Mouse (Mus musculus) midbrain, embryonic 14.5 days (tissue): ENCODE data around the gene A930009A15Rik. TPM values are rescaled to one million over a fixed set of nuclear protein-coding genes. Genes with fewer than 3 reads are reported as not detected.
A peak's percentile ranks its signal among the peaks of the same experiment; 100 is the strongest.

Experiments
- ATAC-seq: fragments of 200-750 bp; cut with Nextera tagmentation; 2 replicates; pipeline ENCODE4 v1.8.0; 2017; ENCODE audit warnings: moderate number of reproducible peaks, moderate library complexity; ENCODE audit not compliant: low FRiP score, low TSS enrichment
- DNase-seq: peaks from one replicate; pipeline ENCODE4 v3.0.0-alpha.2; 2015
- H3K27ac ChIP-seq: fragments of 300-500 bp; sonication (generic); replicated peaks from 2 replicates; pipeline ENCODE4 v1.5.1; 2014; ENCODE audit warnings: mild to moderate bottlenecking, low read depth, low read length, moderate library complexity
- H3K27me3 ChIP-seq: fragments of 300-500 bp; sonication (generic); 2 replicates; pipeline ENCODE4 v1.6.1; 2014; ENCODE audit warnings: low read length, control low read depth, mixed read lengths; ENCODE audit not compliant: control insufficient read depth, insufficient read depth
- H3K36me3 ChIP-seq: fragments of 300-500 bp; sonication (generic); 2 replicates; pipeline ENCODE4 v1.6.1; 2014; ENCODE audit warnings: low read length, control low read depth; ENCODE audit not compliant: control insufficient read depth, insufficient read depth
- H3K4me1 ChIP-seq: fragments of 300-500 bp; sonication (generic); 2 replicates; pipeline ENCODE4 v1.6.1; 2014; ENCODE audit warnings: mild to moderate bottlenecking, antibody characterized with exemption, low read length, control low read depth; ENCODE audit not compliant: control insufficient read depth, insufficient read depth
- H3K4me2 ChIP-seq: fragments of 300-500 bp; sonication (generic); 2 replicates; pipeline ENCODE4 v1.6.1; 2014; ENCODE audit warnings: mild to moderate bottlenecking, low read length, moderate library complexity
- H3K4me3 ChIP-seq: fragments of 300-500 bp; sonication (generic); replicated peaks from 2 replicates; pipeline ENCODE4 v1.5.1; 2014; ENCODE audit warnings: low read depth, low read length
- H3K9ac ChIP-seq: fragments of 300-500 bp; sonication (generic); replicated peaks from 2 replicates; pipeline ENCODE4 v1.6.1; 2014; ENCODE audit warnings: mild to moderate bottlenecking, low read length, moderate library complexity
- H3K9me3 ChIP-seq: fragments of 300-500 bp; sonication (generic); 2 replicates; pipeline ENCODE4 v1.6.1; 2016; ENCODE audit warnings: low read length, control low read depth, mixed read lengths; ENCODE audit not compliant: control insufficient read depth
- WGBS: fragments of 180-500 bp; shearing (Covaris S2); extraction: QIAGEN DNeasy Blood & Tissue Kit; methylation state at CpG from one replicate; pipeline ENCODE4 v1.1.7; 2014; 5-methylcytosine and 5-hydroxymethylcytosine counted together
- polyA plus RNA-seq: library from polyadenylated mRNA; unstranded; fragments of >200 nt; fragmentation: Nextera tagmentation; extraction: Ambion mirVana; gene quantifications from 2 replicates; pipeline ENCODE4 v1.2.1, GENCODE M21; 2014

The A930009A15Rik gene
- 0.36 and 0.66 TPM in 2 replicates for polyA plus RNA-seq

DNA sequence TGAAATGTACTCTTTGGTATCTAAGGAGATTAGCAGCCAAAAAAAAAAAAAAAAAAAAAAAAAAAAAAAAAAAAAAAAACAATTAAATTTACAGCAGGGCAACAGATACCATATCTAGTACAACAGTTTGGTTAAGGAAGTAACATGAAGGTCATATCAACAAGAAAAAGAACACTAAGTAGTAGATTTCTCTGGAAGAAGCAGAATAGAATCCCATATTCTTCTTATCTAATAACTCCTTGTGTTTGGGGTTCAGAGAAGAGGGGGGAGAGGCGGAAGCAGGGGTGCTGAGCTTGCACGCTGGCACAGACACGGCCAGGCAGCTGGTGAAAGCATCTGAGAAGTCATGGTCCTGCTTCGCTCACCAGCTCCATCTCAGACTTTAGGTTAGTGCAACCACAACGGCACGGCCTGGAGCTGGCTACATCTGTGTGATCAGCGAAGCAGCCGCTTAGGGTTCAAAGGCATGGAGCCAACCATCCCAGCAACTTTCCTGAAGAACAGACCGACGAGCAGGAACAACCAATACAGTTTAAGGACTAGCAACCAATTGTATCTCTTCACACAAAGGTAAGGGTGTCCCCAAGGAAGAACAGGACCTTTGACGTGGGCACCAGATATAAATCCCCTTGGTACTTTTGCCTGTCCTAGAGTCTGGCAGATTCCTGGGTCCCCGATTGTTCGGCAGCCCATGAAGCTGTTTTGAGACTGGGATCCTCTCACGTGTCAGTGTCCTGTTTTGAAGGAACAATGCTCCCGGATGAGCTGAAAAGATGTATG is at the start of gene A930009A15Rik:
TSS of gene A930009A15Rik (plus strand) at position 275 of the 780 bp plus-strand sequence.
- DNase-seq = no peak
- no peak within 1 kb of the TSS for H3K4me2 ChIP-seq
- no peak within 1 kb of the TSS for H3K4me3 ChIP-seq

DNA sequence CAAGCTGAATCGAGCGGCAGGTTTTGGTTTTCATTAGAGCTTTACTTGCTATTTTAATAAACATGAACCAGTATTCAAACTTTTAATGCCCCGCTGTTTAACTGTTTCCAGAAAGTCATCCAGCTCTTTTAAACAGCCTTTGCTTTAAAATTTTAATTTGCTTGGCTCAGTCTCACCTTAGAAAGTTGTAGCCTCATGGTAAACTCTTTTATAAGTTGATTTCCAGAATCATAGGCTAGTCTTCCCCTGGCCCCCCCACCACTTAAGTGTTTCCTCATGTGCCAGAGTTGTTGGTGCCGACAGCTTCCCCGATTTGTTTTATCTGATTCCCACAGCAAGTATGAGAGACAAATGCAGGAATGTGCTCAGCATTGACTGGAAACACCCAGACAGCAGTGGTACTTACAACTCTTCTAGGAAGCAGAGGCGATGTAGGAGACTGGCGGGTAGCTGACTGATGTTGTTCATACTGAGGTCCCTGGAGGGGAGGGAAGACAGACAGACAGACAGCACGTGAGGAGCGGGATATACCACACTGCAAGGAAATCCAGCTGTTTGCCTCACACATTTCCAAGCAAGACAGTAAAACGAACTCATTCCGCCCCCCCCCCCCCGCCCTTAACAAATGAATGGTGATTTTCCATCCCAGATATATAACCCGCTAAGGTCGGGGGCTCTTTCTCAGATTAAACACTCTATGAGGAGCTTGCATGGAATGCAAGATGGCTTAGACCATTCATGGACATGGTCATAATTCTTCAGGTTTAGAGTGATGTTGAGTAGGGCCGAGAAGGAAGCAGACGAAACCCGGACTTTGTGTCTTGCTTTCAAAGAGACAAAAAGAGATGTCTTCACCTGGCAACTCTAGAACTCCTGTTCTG is 49.3 kb upstream of the A930009A15Rik start:
- H3K4me2 ChIP-seq = no peak overlapping the region

More for the DNA sequence above, at the start of gene A930009A15Rik:
- Histone ChIP-seq H3K9me3 (no peaks in the 10 kb centered on the region), H3K9ac (no peak within 1 kb of the TSS), H3K27me3 (no peaks in the 10 kb centered on the region; the same call in 1 of the 2 replicates), H3K36me3 (no peaks in the 10 kb centered on the region), H3K27ac (no peak within 1 kb of the TSS), H3K4me1 (peaks cover 6% of the 10 kb centered on the region)
- no peak; the same call in 1 of the 2 replicates for ATAC-seq
- 45% methylated on average over 15 of the region's 15 CpGs for WGBS

DNA sequence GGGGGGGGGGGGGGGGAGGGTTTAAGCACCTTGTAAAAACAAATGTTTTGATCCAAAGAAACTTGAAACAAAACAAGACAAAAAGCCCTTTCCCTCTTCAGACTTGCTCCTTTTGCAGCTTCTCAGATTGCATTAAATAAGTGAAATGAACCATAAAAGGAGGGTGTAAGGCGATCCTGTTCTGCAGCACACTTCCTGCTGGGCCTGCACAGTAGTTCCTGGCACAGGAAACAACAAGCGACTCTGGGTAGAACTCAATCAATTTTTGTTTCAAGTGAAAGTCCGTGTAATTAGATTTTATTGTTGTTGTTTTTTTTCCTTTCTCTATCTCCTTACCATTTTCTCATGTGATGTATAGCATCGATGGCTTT is 48.7 kb upstream of the A930009A15Rik start:
- no peak overlapping the region for H3K27ac ChIP-seq
- ATAC-seq = no peak
- H3K27me3 ChIP-seq = no peaks in the 10 kb centered on the region
- no peak for DNase-seq
- H3K4me2 ChIP-seq = no peak overlapping the region
- no peak overlapping the region for H3K4me3 ChIP-seq
- no peaks in the 10 kb centered on the region for H3K36me3 ChIP-seq
- no peak overlapping the region for H3K9ac ChIP-seq
- H3K4me1 ChIP-seq = no peaks in the 10 kb centered on the region
- WGBS = 5% methylated on average over 4 of the region's 4 CpGs
- no peaks in the 10 kb centered on the region for H3K9me3 ChIP-seq

More for the DNA sequence above, 49.3 kb upstream of the A930009A15Rik start:
- ATAC-seq = no peak
- no peaks in the 10 kb centered on the region for H3K27me3 ChIP-seq
- 28% methylated on average over 17 of the region's 17 CpGs for WGBS
- peak; percentile 9 for DNase-seq
- H3K9me3 ChIP-seq = no peaks in the 10 kb centered on the region
- H3K4me1 ChIP-seq = no peaks in the 10 kb centered on the region
- H3K9ac ChIP-seq = no peak overlapping the region
- H3K36me3 ChIP-seq = no peaks in the 10 kb centered on the region
- no peak overlapping the region for H3K4me3 ChIP-seq
- H3K27ac ChIP-seq = no peak overlapping the region

DNA sequence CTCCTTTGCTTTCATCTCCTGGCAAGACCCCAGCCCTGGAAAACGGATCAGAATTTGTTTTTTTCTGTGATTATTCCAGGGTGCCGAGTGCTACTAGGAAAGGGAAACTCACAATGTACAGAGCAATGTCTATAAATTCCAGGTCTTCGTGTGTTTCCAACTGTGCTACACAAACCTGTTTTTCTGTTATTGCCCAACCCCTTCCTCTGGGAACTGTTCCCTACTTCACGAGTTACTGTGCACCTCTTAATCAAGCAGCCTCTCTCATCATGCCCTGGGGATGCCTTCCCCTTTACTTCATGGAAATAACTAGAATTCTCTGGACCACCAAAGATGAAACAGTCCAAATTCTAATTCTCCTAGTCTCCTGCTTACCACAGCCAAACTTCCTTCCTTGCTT is 40.9 kb upstream of the A930009A15Rik start:
- no peaks in the 10 kb centered on the region for H3K4me1 ChIP-seq
- H3K27me3 ChIP-seq = no peaks in the 10 kb centered on the region
- no peak overlapping the region for H3K4me2 ChIP-seq
- no peak overlapping the region for H3K4me3 ChIP-seq
- no peak overlapping the region for H3K9ac ChIP-seq
- DNase-seq (no peak), ATAC-seq (no peak)
- WGBS = 80% methylated on average over 4 of the region's 4 CpGs
- no peaks in the 10 kb centered on the region for H3K36me3 ChIP-seq
- H3K27ac ChIP-seq = no peak overlapping the region
- no peaks in the 10 kb centered on the region for H3K9me3 ChIP-seq

DNA sequence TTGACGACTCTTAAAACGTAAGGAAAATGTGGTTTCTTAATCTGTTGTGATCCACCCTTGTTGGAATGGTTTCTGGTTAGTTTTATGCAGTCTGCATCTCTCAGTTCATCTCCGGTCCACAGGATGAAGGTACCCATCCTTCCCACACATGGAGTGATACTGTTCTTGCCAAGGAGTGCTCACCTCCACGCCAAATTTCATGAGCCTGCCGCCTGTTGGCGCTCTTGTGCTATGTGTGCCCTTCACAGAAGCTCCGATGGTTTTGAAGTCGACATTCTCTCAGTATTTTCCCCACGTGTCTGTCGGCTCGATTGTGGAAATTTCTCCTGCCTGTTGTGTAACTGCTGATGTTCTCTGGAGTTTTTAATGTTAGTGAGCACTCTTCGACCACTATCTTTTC is 40.0 kb upstream of the A930009A15Rik start:
- no peak for ATAC-seq
- 92% methylated on average over 12 of the region's 12 CpGs for WGBS

DNA sequence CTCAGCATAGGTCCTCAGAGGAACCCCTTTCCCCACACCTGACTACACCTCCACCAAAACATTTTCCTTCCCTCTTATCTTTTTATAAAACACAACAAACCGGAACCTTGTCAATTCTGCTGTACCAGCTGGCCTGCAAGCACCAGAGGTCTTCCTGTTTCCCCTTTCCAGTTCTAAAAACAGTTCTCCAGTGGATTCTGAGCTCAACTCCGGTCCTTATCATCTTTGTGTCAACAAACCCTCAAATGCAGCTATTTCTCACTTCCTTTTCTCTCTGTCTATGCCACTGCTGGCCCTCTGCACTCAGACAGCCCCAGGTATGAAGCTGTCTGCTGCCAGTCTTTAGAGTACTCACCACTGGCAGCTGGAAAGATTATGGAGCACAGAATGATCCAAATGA is 39.0 kb upstream of the A930009A15Rik start:
- Histone ChIP-seq H3K27ac (no peak overlapping the region), H3K27me3 (no peaks in the 10 kb centered on the region), H3K9me3 (no peaks in the 10 kb centered on the region), H3K4me1 (no peaks in the 10 kb centered on the region), H3K4me3 (no peak overlapping the region), H3K4me2 (no peak overlapping the region), H3K36me3 (no peaks in the 10 kb centered on the region), H3K9ac (no peak overlapping the region)
- 87% methylated on average over 2 of the region's 2 CpGs for WGBS
- no peak for DNase-seq
- ATAC-seq = no peak

More for the DNA sequence above, 40.0 kb upstream of the A930009A15Rik start:
- Histone ChIP-seq H3K9ac (no peak overlapping the region), H3K36me3 (no peaks in the 10 kb centered on the region), H3K4me2 (no peak overlapping the region), H3K9me3 (no peaks in the 10 kb centered on the region), H3K4me3 (no peak overlapping the region), H3K4me1 (no peaks in the 10 kb centered on the region), H3K27me3 (no peaks in the 10 kb centered on the region), H3K27ac (no peak overlapping the region)
- no peak for DNase-seq

DNA sequence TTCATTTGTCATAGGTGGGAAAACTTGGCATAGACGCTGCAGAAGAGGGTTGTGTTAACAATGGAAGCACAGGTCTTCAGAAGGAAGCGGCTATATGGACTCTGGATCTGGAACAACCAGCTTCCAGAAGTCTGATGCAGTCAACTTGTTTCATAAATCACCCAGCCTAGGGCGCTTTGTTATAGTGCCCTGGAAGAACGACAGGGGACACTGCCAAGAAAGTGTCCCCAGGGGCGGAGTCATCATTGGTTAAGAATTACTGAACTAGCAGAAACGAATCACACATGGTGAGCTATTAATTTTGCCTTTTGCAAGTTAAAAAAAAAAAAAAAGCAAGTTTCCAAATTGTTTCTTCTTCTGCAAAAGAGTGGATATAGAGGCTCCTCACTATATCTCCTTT is 26.9 kb upstream of the A930009A15Rik start:
- H3K9me3 ChIP-seq = no peaks in the 10 kb centered on the region
- no peak overlapping the region for H3K9ac ChIP-seq
- no peak for DNase-seq
- 91% methylated on average over 6 of the region's 6 CpGs for WGBS
- H3K4me3 ChIP-seq = no peak overlapping the region
- no peaks in the 10 kb centered on the region for H3K4me1 ChIP-seq
- H3K27me3 ChIP-seq = no peaks in the 10 kb centered on the region
- no peak for ATAC-seq
- H3K4me2 ChIP-seq = no peak overlapping the region
- H3K36me3 ChIP-seq = no peaks in the 10 kb centered on the region
- no peak overlapping the region for H3K27ac ChIP-seq

DNA sequence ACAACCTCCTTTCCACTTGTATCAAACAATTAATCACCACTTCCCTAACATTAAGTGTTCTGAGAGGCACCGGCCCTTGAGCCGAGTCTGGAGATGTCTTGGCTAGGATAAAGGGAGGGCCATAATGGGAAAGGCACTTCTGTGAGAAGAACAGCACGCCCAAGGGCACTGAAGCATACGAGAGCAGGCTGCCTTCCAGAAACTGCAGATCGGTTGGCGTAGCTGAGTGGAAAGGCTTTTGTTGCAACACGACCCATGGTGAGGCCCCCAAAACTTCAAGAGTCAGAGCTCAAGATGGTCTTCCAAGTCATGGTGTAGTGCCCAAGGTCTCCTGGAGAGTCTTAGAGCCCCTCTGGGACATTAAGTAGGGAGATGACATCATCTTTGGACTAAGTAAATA is 19.5 kb upstream of the A930009A15Rik start:
- H3K4me2 ChIP-seq = no peak overlapping the region
- DNase-seq = no peak
- no peak overlapping the region for H3K4me3 ChIP-seq
- no peaks in the 10 kb centered on the region for H3K36me3 ChIP-seq
- 26% methylated on average over 7 of the region's 7 CpGs for whole genome bisulfite sequencing
- H3K27ac ChIP-seq = no peak overlapping the region
- ATAC-seq = no peak
- H3K27me3 ChIP-seq = no peaks in the 10 kb centered on the region
- H3K9ac ChIP-seq = no peak overlapping the region
- H3K4me1 ChIP-seq = no peaks in the 10 kb centered on the region
- H3K9me3 ChIP-seq = no peaks in the 10 kb centered on the region
